Mouse (Mus musculus) limb, embryonic 14.5 days (tissue): ENCODE data around the gene Shb. TPM values are rescaled to one million over a fixed set of nuclear protein-coding genes. Genes with fewer than 3 reads are reported as not detected.
A peak's percentile ranks its signal among the peaks of the same experiment; 100 is the strongest.

Source experiments
- ATAC-seq: fragments of 200-750 bp; cut with Nextera tagmentation; 2 replicates; pipeline ENCODE4 v1.8.0; 2017; ENCODE audit warnings: low read depth, moderate number of reproducible peaks, moderate TSS enrichment; ENCODE audit not compliant: low FRiP score
- DNase-seq: peaks from one replicate; pipeline ENCODE4 v3.0.0-alpha.2; 2015; ENCODE audit warnings: low spot score
- H3K27ac ChIP-seq: fragments of 300-500 bp; sonication (generic); replicated peaks from 2 replicates; pipeline ENCODE4 v1.5.1; 2014; ENCODE audit warnings: low read depth, mild to moderate bottlenecking, low read length, moderate library complexity, mixed read lengths
- H3K27me3 ChIP-seq: fragments of 300-500 bp; sonication (generic); 2 replicates; pipeline ENCODE4 v1.6.1; 2014; ENCODE audit warnings: low read length, mixed read lengths; ENCODE audit not compliant: control insufficient read depth, insufficient read depth
- H3K36me3 ChIP-seq: fragments of 300-500 bp; sonication (generic); 2 replicates; pipeline ENCODE4 v1.6.1; 2014; ENCODE audit warnings: mild to moderate bottlenecking, low read length, moderate library complexity, mixed read lengths; ENCODE audit not compliant: control insufficient read depth, insufficient read depth
- H3K4me1 ChIP-seq: fragments of 300-500 bp; sonication (generic); 2 replicates; pipeline ENCODE4 v1.6.1; 2014; ENCODE audit warnings: antibody characterized with exemption, low read length, mixed read lengths; ENCODE audit not compliant: control insufficient read depth, insufficient read depth
- H3K4me2 ChIP-seq: fragments of 300-500 bp; sonication (generic); replicated peaks from 2 replicates; pipeline ENCODE4 v1.6.1; 2014; ENCODE audit warnings: low read depth, mild to moderate bottlenecking, low read length, moderate library complexity; ENCODE audit not compliant: severe bottlenecking
- H3K4me3 ChIP-seq: fragments of 300-500 bp; sonication (generic); replicated peaks from 2 replicates; pipeline ENCODE4 v1.5.1; 2014; ENCODE audit warnings: low read length
- H3K9ac ChIP-seq: fragments of 300-500 bp; sonication (generic); 2 replicates; pipeline ENCODE4 v1.6.1; 2014; ENCODE audit warnings: mild to moderate bottlenecking, low read depth, low read length, moderate library complexity; ENCODE audit not compliant: severe bottlenecking
- H3K9me3 ChIP-seq: fragments of 300-500 bp; sonication (generic); 2 replicates; pipeline ENCODE4 v1.6.1; 2016; ENCODE audit warnings: low read length; ENCODE audit not compliant: control insufficient read depth
- POLR2A ChIP-seq: fragments of 200-500 bp; IDR thresholded peaks from 2 replicates; pipeline ENCODE4 v1.8.0; 2012; ENCODE audit warnings: inconsistent platforms, mild to moderate bottlenecking, moderate library complexity, borderline replicate concordance; ENCODE audit not compliant: insufficient read depth, insufficient read length; ENCODE audit errors: extremely low read depth
- WGBS: fragments of 180-500 bp; shearing (Covaris S2); extraction: QIAGEN DNeasy Blood & Tissue Kit; methylation state at CpG from one replicate; pipeline ENCODE4 v1.1.7; 2014; 5-methylcytosine and 5-hydroxymethylcytosine counted together
- polyA plus RNA-seq, 2 experiments: library from polyadenylated mRNA; depleted of rRNA in 1 of 2; stranded (reverse) in 1 of 2; unstranded in 1 of 2; fragments of >200 nt; fragmentation: Nextera tagmentation in 1 of 2; extraction: Ambion mirVana in 1 of 2; gene quantifications; 2 replicates each; pipeline versions ENCODE4 v1.2.1 to v1.2.3; 2012 to 2014

The Shb gene
- polyA plus RNA-seq, 2 experiments: 10.6 to 19.0 TPM

DNA sequence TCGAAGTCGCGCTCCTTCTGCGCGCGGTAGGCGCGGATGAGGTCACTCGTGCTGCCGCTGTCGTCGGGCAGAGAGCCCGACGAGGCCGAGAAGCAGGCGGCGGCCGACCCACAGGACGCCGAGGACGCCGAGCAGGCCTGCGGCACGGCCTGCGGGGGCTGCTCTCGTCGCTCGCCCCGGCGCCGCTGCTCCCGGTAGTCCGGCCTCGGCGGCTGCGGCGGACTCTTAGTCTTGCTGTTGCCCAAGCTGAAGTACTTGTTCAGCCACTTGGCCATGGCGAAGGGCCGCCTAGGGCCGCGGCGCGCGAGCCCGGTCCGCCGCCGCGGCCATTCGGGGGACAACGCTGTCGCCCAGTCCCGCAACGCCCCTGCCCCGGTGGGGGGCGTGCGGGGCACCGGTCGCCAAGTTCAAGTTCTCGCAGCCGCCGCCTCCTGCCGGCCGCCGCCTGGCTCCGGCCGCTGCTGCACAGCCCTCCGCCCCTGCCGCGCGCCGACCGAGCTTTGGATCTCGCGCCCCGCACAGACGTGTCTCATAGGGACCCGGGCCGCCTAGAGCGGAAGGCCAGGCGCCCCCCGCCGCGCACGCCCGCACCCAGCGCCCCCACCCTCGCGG lies 2.2 kb downstream of the Shb start:
- no peak for TF ChIP-seq POLR2A
- H3K36me3 ChIP-seq: no peaks in the 10 kb centered on the region
- peaks cover 52% of the 10 kb centered on the region for H3K4me1 ChIP-seq
- H3K27me3 ChIP-seq: no peaks in the 10 kb centered on the region
- H3K4me2 ChIP-seq: peak overlapping the region; percentile 96
- under 1% methylated on average over 52 of the region's 89 CpGs for WGBS
- H3K9me3 ChIP-seq: no peaks in the 10 kb centered on the region
- peak overlapping the region; percentile 80 for H3K27ac ChIP-seq
- H3K9ac ChIP-seq: peak overlapping the region; percentile 80
- no peak for DNase-seq
- H3K4me3 ChIP-seq: peak overlapping the region; percentile 72
- peak; percentile 45 for ATAC-seq

DNA sequence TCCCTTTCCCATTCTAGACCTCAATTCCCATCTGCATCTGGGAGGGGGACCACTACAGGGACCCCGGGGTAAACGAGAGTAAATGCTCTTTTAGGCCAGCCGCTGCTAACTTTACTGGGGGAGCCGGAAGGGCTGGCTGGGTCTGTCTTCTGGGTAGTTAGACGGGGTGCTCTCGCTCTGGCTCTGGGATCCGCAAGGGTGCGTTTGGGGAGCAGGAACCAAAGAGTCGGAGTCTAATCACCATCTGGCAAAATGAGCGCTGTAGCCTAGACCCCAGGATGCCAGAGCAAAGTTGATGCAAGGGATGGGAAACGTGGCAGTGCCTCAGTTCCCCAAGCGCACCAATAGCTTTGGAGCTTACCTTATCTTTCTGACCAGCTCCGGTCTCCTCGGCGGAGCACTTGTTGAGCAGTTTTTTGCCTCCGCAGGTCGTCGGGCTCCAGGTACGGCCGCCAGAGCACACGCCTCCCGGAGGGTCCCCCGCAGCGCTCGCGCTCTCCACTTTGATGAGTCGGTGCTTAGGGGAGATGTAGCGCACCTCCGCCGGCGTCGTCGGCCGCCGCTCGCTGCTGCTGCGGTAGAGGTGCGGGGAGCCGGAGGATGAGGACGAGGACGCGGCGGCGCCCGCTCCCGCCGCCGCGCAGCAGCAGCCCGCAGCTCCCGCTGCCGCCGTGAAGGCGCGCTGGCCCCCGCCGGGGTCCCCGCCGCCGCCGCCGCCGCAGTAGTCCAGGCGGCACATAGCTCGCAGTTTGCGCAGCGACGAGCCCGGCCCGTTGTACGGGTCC lies 2.9 kb downstream of the Shb start:
- H3K4me2 ChIP-seq: peak overlapping the region; percentile 96
- no peaks in the 10 kb centered on the region for H3K27me3 ChIP-seq
- WGBS: under 1% methylated on average over 39 of the region's 71 CpGs
- H3K9ac ChIP-seq: peak overlapping the region; percentile 80
- H3K4me3 ChIP-seq: peak overlapping the region; percentile 72
- peaks cover 52% of the 10 kb centered on the region for H3K4me1 ChIP-seq
- TF ChIP-seq POLR2A: no peak
- H3K9me3 ChIP-seq: no peaks in the 10 kb centered on the region
- 0 out of 2 replicates have a peak overlapping the region, but pooled peaks have one; percentile 13 for H3K27ac ChIP-seq
- H3K36me3 ChIP-seq: peaks cover 2% of the 10 kb centered on the region; the same call in 1 of the 2 replicates
- no peak for ATAC-seq
- no peak for DNase-seq

DNA sequence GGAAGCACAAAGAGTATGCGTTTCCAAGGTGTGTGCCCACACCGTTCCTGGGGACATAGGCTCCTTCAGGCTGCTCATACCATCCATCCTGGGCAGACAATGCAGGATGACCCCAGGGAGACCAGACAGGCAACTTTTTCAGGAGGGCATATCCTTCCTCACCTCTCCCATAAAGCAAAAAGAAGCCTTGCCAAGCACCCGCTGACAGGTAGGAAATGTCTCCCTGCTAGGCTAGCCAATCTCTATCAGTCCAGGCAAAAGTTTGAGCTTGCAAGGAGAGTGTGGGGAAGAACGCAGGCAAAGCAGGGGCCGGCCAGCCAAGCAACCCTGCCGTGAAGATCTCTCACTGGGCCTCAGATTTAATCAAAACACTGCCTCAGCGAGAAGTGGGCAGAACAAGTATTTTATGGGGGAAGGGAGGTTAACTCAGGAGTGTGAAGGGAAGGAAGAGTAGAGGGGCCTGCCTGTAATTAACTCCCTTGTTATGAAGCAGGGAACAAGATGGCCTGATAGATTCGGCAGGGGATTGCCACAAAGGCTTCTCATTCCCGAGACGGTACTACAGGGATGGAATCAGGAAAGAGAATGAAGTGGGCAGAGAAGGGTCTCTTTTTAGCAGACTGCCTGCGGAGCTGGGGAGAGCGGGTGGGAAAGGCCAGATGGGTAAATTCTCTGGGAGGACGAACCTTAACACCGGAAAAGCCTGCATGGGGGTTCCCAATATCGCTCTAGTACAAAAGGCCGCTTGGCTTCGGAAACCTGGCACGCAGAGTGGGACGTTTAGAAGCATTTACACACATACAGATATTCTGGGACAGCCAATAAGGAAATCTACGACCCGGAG lies 3.7 kb downstream of the Shb start:
- Histone ChIP-seq H3K4me3 (peak overlapping the region; percentile 72), H3K9ac (peak overlapping the region; percentile 80), H3K27ac (no peak overlapping the region), H3K27me3 (no peaks in the 10 kb centered on the region), H3K9me3 (no peaks in the 10 kb centered on the region), H3K4me2 (peak overlapping the region; percentile 96), H3K4me1 (peaks cover 47% of the 10 kb centered on the region), H3K36me3 (peaks cover 6% of the 10 kb centered on the region; the same call in 1 of the 2 replicates)
- no peak for TF ChIP-seq POLR2A
- ATAC-seq (no peak), DNase-seq (no peak)
- 3% methylated on average over 21 of the region's 21 CpGs for WGBS

DNA sequence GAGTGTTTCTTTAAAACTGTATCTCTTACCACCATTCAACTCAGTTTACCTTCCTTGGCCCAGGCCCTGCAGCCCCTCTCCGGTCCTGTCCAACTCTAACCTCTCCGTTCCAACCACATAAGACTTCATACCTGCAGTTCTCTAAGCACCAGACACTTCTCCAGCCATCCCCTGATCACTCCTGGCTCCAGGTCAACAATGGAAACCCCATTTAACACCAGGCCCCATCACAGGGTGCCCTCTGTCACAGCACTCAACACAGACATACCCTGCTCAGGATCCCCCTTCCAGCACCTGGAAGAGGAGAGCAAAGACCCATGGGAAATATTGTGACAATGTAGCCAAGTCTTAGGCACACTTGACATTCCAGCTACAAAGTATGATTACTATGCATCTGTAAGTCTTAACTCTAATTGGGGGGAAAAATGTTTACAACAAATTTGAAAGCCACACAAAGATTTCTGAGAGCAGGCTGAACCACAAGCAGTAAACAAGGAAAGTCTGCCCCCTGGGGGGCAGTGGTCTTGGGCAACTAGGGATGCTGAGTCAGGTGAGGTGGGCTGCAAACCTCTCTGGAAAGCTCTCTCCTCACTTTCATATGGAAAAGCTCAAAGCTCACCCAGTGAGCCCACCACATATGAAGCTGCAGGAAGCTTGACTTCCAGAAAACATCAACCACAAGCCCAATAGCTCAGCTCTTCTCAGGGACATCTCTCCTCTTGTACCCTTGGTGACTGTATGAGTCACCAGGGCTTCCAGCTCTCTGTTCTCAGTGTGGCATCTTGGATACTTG lies 4.5 kb downstream of the Shb start:
- Histone ChIP-seq H3K27me3 (no peaks in the 10 kb centered on the region), H3K9me3 (no peaks in the 10 kb centered on the region), H3K4me2 (peak overlapping the region; percentile 96), H3K27ac (no peak overlapping the region), H3K36me3 (peaks cover 6% of the 10 kb centered on the region; the same call in 1 of the 2 replicates), H3K4me1 (peaks cover 38% of the 10 kb centered on the region), H3K9ac (no peak overlapping the region; the same call in 1 of the 2 replicates), H3K4me3 (peak overlapping the region; percentile 72)
- DNase-seq (peak; percentile 55), ATAC-seq (no peak)
- no peak for TF ChIP-seq POLR2A
- WGBS: 88% methylated on average over 2 of the region's 2 CpGs
